Mouse (Mus musculus): ENCODE results near the gene Sbk2. TPM values are rescaled to one million over a fixed set of nuclear protein-coding genes. Genes with fewer than 3 reads are reported as not detected.

Sbk2 gene
- polyA plus RNA-seq, 1 experiment from 2014 or later = not detected

DNA sequence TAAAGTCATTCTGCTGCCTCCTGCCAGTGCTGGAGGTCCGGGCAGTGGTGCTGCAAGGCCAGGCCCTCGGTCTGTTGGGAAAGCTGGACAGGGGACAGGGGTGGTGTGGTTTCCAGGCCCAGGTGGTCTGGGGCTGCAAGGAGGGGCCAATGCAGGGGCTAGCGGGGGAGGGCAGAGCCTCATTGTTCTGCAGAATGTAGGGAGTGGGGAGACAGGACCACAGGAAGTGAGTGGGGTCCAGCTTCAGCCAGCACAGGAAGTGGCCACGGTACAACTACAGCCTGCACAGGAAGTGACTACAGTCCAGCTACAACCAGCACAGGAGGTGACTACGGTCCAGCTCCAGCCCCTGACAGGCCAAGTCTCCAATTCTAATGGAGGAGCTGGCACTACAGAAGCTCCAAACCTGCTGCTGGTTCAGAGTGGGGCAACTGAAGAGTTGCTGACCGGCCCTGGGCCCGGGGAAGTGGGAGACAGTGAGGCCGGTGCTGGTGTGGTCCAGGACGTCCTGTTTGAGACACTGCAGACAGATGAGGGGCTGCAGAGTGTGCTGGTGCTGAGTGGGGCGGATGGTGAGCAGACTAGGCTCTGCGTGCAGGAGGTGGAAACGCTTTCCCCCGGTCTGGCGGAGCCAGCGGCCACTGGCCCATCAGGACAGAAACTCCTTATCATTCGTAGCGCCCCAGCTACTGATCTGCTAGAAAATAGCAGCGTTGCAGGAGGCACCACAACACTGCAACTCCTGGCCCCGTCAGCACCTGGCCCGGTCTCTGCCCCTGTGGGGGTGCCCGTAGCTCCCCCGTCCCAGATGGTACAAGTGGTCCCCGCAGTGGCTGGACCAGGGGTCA is 43.0 kb downstream of the Sbk2 start:
- Histone ChIP-seq H3K4me3 (replicated peaks) (no peak overlapping the region), H3K9me3 (replicated peaks) (no peaks in the 10 kb centered on the region), H3K9ac (no peak overlapping the region), H3K4me2 (peak overlapping the region; percentile 10; the same call in 1 of the 2 replicates), H3K4me1 (replicated peaks) (peaks cover 40% of the 10 kb centered on the region), H3K27me3 (peaks cover 49% of the 10 kb centered on the region), H3K27ac (replicated peaks) (no peak overlapping the region), H3K36me3 (replicated peaks) (peaks cover 36% of the 10 kb centered on the region)
- 31% methylated on average over 23 of the region's 23 CpGs for WGBS (ENCODE audit: insufficient replicate concordance)
- ATAC-seq (ENCODE audit: insufficient read depth) = no peak

DNA sequence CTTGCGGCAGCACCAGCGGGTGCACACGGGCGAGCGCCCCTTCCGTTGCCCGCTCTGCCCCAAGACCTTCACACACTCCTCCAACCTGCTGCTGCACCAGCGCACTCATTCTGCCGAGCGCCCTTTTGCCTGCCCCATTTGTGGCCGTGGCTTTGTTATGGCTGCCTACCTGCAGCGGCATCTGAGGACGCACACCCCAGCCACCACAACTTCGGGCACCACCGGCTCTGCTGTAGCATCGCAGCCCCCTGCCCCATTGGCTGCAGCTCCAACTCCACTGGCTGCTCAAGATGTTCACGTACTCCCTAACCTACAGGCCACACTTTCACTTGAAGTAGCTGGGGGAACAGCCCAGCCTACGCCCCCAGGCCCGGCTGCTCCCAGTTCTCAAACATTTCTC is 43.7 kb downstream of the Sbk2 start:
- Histone ChIP-seq H3K9ac (no peak overlapping the region), H3K36me3 (replicated peaks) (peaks cover 36% of the 10 kb centered on the region), H3K27ac (replicated peaks) (no peak overlapping the region), H3K4me3 (replicated peaks) (no peak overlapping the region), H3K4me2 (no peak overlapping the region), H3K4me1 (replicated peaks) (peaks cover 47% of the 10 kb centered on the region), H3K9me3 (replicated peaks) (no peaks in the 10 kb centered on the region), H3K27me3 (peaks cover 42% of the 10 kb centered on the region)
- WGBS (ENCODE audit: insufficient replicate concordance) = 88% methylated on average over 19 of the region's 19 CpGs
- no peak for ATAC-seq (ENCODE audit: insufficient read depth)

DNA sequence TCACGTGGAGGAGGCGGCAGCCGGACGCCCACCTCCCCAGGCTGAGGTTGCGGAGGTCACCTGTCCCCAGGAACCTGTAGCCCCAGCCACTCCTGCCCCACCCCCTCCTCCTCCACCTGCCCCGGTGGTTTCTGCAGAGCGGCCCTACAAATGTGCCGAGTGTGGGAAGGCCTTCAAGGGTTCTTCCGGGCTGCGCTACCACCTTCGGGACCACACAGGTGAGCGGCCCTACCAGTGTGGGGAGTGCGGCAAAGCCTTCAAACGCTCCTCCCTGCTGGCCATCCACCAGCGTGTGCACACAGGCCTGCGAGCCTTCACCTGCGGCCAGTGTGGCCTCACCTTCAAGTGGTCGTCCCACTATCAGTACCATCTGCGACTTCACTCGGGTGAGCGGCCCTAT is 44.2 kb downstream of the Sbk2 start:
- Histone ChIP-seq H3K4me2 (no peak overlapping the region), H3K9me3 (replicated peaks) (no peaks in the 10 kb centered on the region), H3K27ac (replicated peaks) (no peak overlapping the region), H3K4me3 (replicated peaks) (no peak overlapping the region), H3K36me3 (replicated peaks) (peaks cover 36% of the 10 kb centered on the region), H3K4me1 (replicated peaks) (peaks cover 48% of the 10 kb centered on the region), H3K9ac (no peak overlapping the region), H3K27me3 (peaks cover 37% of the 10 kb centered on the region)
- WGBS (ENCODE audit: insufficient replicate concordance) = 84% methylated on average over 21 of the region's 21 CpGs
- no peak for ATAC-seq (ENCODE audit: insufficient read depth)

DNA sequence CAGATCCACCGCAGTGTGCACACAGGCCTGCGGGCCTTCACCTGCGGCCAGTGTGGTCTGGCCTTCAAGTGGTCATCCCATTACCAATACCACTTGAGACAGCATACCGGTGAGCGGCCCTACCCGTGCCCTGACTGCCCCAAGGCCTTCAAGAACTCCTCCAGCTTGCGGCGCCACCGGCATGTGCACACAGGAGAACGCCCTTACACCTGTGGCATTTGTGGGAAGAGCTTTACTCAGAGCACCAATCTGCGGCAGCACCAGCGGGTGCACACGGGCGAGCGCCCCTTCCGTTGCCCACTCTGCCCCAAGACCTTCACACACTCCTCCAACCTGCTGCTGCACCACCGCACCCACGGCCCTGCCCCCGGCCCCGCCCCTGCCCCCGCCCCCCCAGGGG is 45.1 kb downstream of the Sbk2 start:
- Histone ChIP-seq H3K27ac (replicated peaks) (no peak overlapping the region), H3K4me3 (replicated peaks) (no peak overlapping the region), H3K4me1 (replicated peaks) (peaks cover 54% of the 10 kb centered on the region), H3K9me3 (replicated peaks) (no peaks in the 10 kb centered on the region), H3K36me3 (replicated peaks) (peaks cover 36% of the 10 kb centered on the region), H3K27me3 (peaks cover 28% of the 10 kb centered on the region), H3K4me2 (no peak overlapping the region), H3K9ac (no peak overlapping the region)
- WGBS (ENCODE audit: insufficient replicate concordance) = 86% methylated on average over 21 of the region's 21 CpGs
- no peak for ATAC-seq (ENCODE audit: insufficient read depth)

DNA sequence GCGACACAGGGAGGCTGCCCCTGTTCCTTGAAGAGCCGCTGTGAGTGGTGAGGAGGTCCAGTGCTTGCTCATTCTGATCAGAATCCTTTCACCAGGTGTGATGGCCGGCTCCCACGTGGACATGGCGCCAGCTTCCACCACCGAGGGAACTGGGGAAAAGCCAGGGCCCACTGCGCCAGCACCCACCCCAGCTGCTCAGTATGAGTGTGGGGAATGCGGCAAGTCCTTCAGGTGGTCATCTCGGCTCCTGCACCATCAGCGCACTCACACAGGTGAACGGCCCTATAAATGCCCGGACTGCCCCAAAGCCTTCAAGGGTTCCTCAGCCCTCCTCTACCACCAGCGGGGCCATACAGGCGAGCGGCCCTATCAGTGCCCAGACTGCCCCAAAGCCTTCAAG is 45.5 kb downstream of the Sbk2 start:
- H3K9ac ChIP-seq = no peak overlapping the region
- peaks cover 50% of the 10 kb centered on the region for H3K4me1 ChIP-seq (replicated peaks)
- H3K9me3 ChIP-seq (replicated peaks) = no peaks in the 10 kb centered on the region
- peaks cover 36% of the 10 kb centered on the region for H3K36me3 ChIP-seq (replicated peaks)
- H3K27me3 ChIP-seq = peaks cover 24% of the 10 kb centered on the region
- H3K4me2 ChIP-seq = no peak overlapping the region
- ATAC-seq (ENCODE audit: insufficient read depth) = no peak
- no peak overlapping the region for H3K27ac ChIP-seq (replicated peaks)
- H3K4me3 ChIP-seq (replicated peaks) = no peak overlapping the region
- 87% methylated on average over 15 of the region's 15 CpGs for WGBS (ENCODE audit: insufficient replicate concordance)

DNA sequence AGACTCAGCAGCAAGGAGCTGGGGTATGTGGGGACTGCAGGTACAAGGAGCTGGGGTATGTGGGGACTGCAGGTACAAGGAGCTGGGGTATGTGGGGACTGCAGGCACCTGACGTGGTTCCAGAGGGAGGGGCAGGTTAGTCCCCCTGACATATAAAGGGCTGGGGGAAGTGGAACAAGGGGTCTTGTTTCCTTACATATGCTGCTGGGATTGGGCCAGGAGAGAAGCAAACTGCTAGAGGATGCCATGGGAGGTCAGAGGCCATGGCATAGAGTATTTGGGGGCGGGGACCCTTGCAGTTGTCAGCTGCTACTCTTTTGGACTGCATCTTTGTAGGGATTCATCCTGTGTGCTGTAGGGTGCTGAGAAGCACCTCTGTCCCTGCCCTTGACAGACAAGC is 46.7 kb downstream of the Sbk2 start:
- Histone ChIP-seq H3K4me3 (replicated peaks) (no peak overlapping the region), H3K27me3 (peaks cover 12% of the 10 kb centered on the region), H3K27ac (replicated peaks) (no peak overlapping the region), H3K4me2 (no peak overlapping the region), H3K9ac (no peak overlapping the region), H3K36me3 (replicated peaks) (peaks cover 36% of the 10 kb centered on the region), H3K9me3 (replicated peaks) (no peaks in the 10 kb centered on the region), H3K4me1 (replicated peaks) (peaks cover 39% of the 10 kb centered on the region)
- 71% methylated on average over 2 of the region's 2 CpGs for WGBS (ENCODE audit: insufficient replicate concordance)
- no peak for ATAC-seq (ENCODE audit: insufficient read depth)

DNA sequence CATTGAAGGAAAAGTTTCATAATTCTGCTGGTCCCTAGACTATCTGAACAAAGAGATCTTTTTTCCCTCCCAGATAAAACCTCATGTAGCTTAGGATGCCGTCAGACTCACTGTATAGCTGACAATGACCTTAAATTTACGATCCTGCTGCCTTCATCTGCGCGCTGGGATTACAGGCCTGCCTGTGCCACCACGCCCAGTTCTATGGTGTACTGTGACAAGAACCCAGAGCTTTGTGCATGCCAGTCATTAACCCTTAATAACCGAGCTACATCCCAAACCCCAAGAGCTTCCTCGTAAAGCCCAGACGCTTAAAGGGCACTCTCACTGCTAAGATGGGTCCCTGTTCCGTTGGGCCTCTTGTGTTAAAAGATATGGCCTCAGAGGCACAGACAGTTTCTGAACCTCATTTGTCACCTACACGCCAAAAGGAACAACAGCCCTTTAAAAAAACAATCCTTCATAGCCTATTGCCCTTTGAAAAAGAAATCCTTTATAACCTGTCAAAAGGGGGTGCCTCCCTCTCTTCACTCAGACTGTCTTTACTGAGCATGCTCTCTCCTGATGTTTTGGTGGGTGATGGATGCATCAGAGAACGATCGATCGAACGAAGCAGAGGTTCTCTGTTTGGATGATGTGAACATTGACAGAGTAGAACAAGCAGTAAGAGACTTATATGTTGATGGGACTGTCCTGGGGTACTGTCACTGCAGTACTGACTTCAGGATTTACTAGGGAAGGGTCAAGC is 48.4 kb downstream of the Sbk2 start:
- H3K4me2 ChIP-seq = peak overlapping the region; percentile 72
- H3K27me3 ChIP-seq = no peaks in the 10 kb centered on the region
- peak; percentile 53 for ATAC-seq (ENCODE audit: insufficient read depth)
- 22% methylated on average over 14 of the region's 14 CpGs for WGBS (ENCODE audit: insufficient replicate concordance)
- H3K9ac ChIP-seq = peak overlapping the region; percentile 93
- H3K9me3 ChIP-seq (replicated peaks) = no peaks in the 10 kb centered on the region
- peaks cover 35% of the 10 kb centered on the region for H3K36me3 ChIP-seq (replicated peaks)
- H3K4me3 ChIP-seq (replicated peaks) = peak overlapping the region; percentile 92
- H3K27ac ChIP-seq (replicated peaks) = peak overlapping the region; percentile 94
- peaks cover 28% of the 10 kb centered on the region for H3K4me1 ChIP-seq (replicated peaks)

DNA sequence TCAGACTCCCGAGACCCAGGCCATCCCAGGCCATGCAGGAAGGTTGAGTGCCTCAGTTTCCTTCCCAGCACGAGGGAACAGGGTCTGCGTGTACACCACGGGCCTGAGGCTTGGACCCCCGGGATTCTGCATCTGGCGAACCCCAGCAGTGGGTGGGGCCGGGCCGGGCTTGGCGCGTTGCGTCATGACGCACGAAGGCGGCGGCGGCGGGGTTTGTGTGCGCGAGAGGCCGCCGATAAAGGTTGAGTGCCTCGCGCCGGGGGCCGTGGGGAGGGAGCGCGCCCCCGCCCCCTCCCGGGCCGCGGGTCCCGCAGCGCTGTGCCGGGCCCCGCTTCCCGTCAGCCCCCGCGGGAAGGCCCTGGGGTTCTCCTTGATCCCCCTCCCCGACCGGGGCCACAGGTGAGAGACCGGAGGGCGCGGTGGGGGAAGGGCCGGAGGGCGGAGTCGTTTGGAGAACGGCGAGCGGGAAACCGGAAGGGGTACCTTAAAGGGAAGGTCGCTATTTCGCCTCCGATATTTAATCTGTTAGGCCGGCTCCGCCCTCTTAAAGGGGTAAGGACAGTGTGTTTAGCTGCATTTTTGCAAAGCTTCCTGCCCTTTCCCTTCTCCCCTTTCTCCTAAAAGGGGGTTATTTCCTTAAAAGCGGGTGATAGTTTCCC is 49.1 kb downstream of the Sbk2 start, which contains the start of gene Zfp628:
Gene Zfp628 (plus strand): TSS at position 211 of the 659 bp plus-strand sequence.
- under 1% methylated on average over 56 of the region's 56 CpGs for WGBS (ENCODE audit: insufficient replicate concordance)
- H3K36me3 ChIP-seq (replicated peaks) = peaks cover 27% of the 10 kb centered on the region

DNA sequence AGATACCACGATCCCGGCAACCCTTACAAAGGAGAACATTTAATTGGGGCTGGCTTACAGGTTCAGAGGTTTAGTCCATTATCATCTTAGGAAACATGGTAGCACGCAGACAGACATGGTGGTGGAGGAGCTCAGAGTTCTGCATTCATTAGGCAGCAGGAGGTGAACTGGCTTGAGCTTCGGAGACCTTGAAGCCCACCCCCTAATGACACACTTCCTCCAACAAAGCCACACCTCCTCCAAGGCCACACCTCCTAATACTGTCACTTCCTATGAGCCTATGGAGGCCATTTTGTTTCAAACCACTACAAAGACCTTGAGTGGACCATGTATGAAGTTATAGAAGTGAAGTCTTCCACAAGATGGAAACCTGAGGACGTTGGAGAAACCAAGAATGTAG is 52.0 kb downstream of the Sbk2 start:
- Histone ChIP-seq H3K4me3 (replicated peaks) (no peak overlapping the region), H3K36me3 (replicated peaks) (0 out of 2 replicates have a peak, but pooled peaks cover under 1% of the 10 kb centered on the region), H3K9me3 (replicated peaks) (no peaks in the 10 kb centered on the region), H3K27me3 (peaks cover 7% of the 10 kb centered on the region; the same call in 1 of the 2 replicates), H3K4me2 (no peak overlapping the region), H3K27ac (replicated peaks) (no peak overlapping the region), H3K4me1 (replicated peaks) (peaks cover 25% of the 10 kb centered on the region), H3K9ac (no peak overlapping the region)
- WGBS (ENCODE audit: insufficient replicate concordance) = 56% methylated on average over 5 of the region's 5 CpGs
- no peak for ATAC-seq (ENCODE audit: insufficient read depth)

More for the DNA sequence above, 49.1 kb downstream of the Sbk2 start, which contains the start of gene Zfp628:
- H3K27me3 ChIP-seq = peaks cover 6% of the 10 kb centered on the region; the same call in 1 of the 2 replicates
- H3K4me1 ChIP-seq (replicated peaks) = peaks cover 26% of the 10 kb centered on the region
- H3K4me3 ChIP-seq (replicated peaks) = peak within 1 kb of the TSS; percentile 92
- H3K9ac ChIP-seq = peak within 1 kb of the TSS; percentile 93
- peak within 1 kb of the TSS; percentile 72 for H3K4me2 ChIP-seq
- no peaks in the 10 kb centered on the region for H3K9me3 ChIP-seq (replicated peaks)
- ATAC-seq (ENCODE audit: insufficient read depth) = peak; percentile 88
- peak within 1 kb of the TSS; percentile 94 for H3K27ac ChIP-seq (replicated peaks)

DNA sequence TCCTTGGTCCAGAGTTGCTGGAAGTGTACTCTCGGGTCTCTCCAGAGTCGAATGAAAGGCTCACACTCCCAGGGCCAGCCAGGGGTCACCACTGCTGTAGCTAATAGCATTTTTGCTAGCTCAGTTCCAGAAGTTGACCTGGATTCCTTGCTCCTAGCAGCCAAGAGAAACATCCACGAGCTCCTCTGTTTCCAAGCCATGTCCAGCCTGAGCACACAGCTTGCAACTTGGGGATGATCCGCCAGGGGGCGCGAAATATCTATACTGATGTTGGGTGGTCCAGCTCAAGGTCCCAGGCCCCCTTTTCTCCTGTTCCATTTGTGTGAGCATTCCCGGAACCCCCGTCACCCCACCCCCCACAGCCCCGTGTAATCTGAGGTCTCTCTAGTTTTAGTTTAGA is 52.6 kb downstream of the Sbk2 start:
- Histone ChIP-seq H3K27ac (replicated peaks) (no peak overlapping the region), H3K4me2 (no peak overlapping the region), H3K27me3 (peaks cover 7% of the 10 kb centered on the region; the same call in 1 of the 2 replicates), H3K36me3 (replicated peaks) (no peaks in the 10 kb centered on the region), H3K9ac (no peak overlapping the region), H3K4me3 (replicated peaks) (no peak overlapping the region), H3K9me3 (replicated peaks) (no peaks in the 10 kb centered on the region), H3K4me1 (replicated peaks) (peaks cover 18% of the 10 kb centered on the region)
- 39% methylated on average over 9 of the region's 9 CpGs for WGBS (ENCODE audit: insufficient replicate concordance)
- no peak for ATAC-seq (ENCODE audit: insufficient read depth)

All from liver, embryonic 15.5 days (tissue).